Mouse (Mus musculus): Measurements from ENCODE around the gene Dlx3.

GRCm38 (mm10) chr11:95109000-95109399, 10.9 kb upstream of the Dlx3 start:
- TF ChIP-seq EP300 (IDR thresholded peaks at IDR 0.05) (no peak), CTCF (IDR thresholded peaks at IDR 0.05) (no peak)

All from lung, postnatal 0 days (tissue).